11 mouse cellular contexts compared by ENCODE assay signal in the genomic region with DNA sequence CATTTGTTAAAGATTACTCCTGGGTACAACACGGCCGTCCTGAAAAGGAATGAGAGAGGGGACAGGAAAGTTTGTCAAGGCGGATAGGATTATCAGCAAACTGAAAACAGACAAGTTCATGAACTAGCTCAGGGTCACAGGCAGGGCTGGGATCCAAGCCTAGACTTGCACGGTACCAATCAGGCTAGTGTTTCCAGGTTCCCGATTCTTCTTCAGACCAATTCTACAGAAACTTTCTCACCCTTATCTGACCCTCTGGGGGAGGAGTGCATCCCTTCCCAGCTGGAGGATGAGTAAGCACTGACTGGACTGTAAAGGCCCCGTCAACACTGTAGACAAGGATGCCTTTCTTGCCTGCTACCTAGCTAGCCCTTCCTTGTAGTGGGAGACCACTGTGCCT.
DNase-seq lines count a peak whose midpoint lies in the region; ATAC-seq and TF ChIP-seq lines count a peak whose summit lies in the region.
"Had no signal": no experiment of that assay in that cellular context is flagged by ENCODE, and none has a peak within 500 bp of the region (broad histone marks: within the 10 kb centered on the region; RNA-seq: fewer than 3 reads in every experiment).

No protein-coding gene starts in this region.

- no peak for ATAC-seq in midbrain, embryonic 15.5 days (replicated peaks)

- H3K9me3 ChIP-seq in embryonic facial prominence, embryonic 10.5 days = no peaks in the 10 kb centered on the region
- H3K9me3 ChIP-seq in midbrain, embryonic 15.5 days = no peaks in the 10 kb centered on the region
- H3K9me3 ChIP-seq: forebrain, embryonic 13.5 days had no signal

- intact Hi-C loops in gastrocnemius, adult 2 months (cut with DNase I) = no loop called here
- intact Hi-C loops in heart, postnatal 10 days (cut with DNase I) = no loop called here

- H3K4me2 ChIP-seq in midbrain, embryonic 15.5 days = no peak overlapping the region

- TF ChIP-seq CTCF in gastrocnemius, adult 2 months (IDR thresholded peaks at IDR 0.05) = no peak

- H3K27ac ChIP-seq in gastrocnemius, adult 2 months = peak overlapping the region; percentile 69
- peak overlapping the region; percentile 83 for H3K27ac ChIP-seq in embryonic facial prominence, embryonic 10.5 days (replicated peaks)
- H3K27ac ChIP-seq in midbrain, embryonic 15.5 days = no peak overlapping the region

- peak; percentile 45 for DNase-seq in gastrocnemius, adult 2 months
- DNase-seq in gastrocnemius, postnatal 25 days = no peak
- DNase-seq in 3134 (ENCODE audit: extremely low read depth, insufficient read length, low spot score) = peak; percentile 18
- DNase-seq in embryonic facial prominence, embryonic 10.5 days (ENCODE audit: low spot score) = peak; percentile 60
- DNase-seq in heart, postnatal 10 days = peak; percentile 33 to 47
- DNase-seq in cerebellum, adult 8-10 months = no peak
- no peak for DNase-seq in frontal cortex, postnatal 25 days (ENCODE audit: low spot score in 2 of 2)
- DNase-seq: kidney, postnatal 14 days; right cerebral cortex, postnatal 4 days had no signal

- H3K27me3 ChIP-seq in embryonic facial prominence, embryonic 10.5 days (replicated peaks; ENCODE audit: low read depth, poor library complexity, severe bottlenecking) = no peaks in the 10 kb centered on the region
- H3K27me3 ChIP-seq in midbrain, embryonic 15.5 days (replicated peaks) = no peaks in the 10 kb centered on the region
- H3K27me3 ChIP-seq: forebrain, embryonic 13.5 days had no signal

- peaks cover 38% of the 10 kb centered on the region for H3K4me1 ChIP-seq in embryonic facial prominence, embryonic 10.5 days
- peaks cover 12% of the 10 kb centered on the region; the same call in 1 of the 2 replicates for H3K4me1 ChIP-seq in midbrain, embryonic 15.5 days

- H3K36me3 ChIP-seq in embryonic facial prominence, embryonic 10.5 days (replicated peaks) = no peaks in the 10 kb centered on the region
- no peaks in the 10 kb centered on the region for H3K36me3 ChIP-seq in midbrain, embryonic 15.5 days (replicated peaks)

- 31% methylated on average over 6 of the region's 6 CpGs for WGBS in embryonic facial prominence, embryonic 10.5 days
- 64% methylated on average over 6 of the region's 6 CpGs for WGBS in midbrain, embryonic 15.5 days

- no peak overlapping the region for H3K4me3 ChIP-seq in gastrocnemius, adult 2 months
- no peak overlapping the region for H3K4me3 ChIP-seq in embryonic facial prominence, embryonic 10.5 days
- H3K4me3 ChIP-seq in midbrain, embryonic 15.5 days = no peak overlapping the region
- H3K4me3 ChIP-seq: forebrain, embryonic 13.5 days had no signal

- no peak overlapping the region for H3K9ac ChIP-seq in midbrain, embryonic 15.5 days
- H3K9ac ChIP-seq: forebrain, embryonic 13.5 days had no signal

Comparison
In these comparisons a context has a peak if more than half of its experiments do, and no peak if none do; other contexts are left out.
1. DNase-seq: peak in gastrocnemius, adult 2 months (single experiment), 3134 (single experiment), embryonic facial prominence, embryonic 10.5 days (single experiment) and heart, postnatal 10 days (2 of 2); none in gastrocnemius, postnatal 25 days (single experiment), cerebellum, adult 8-10 months (single experiment) and frontal cortex, postnatal 25 days (0 of 2).